Mouse (Mus musculus): ENCODE measurements around the gene Ankrd12. TPM values are rescaled to one million over a fixed set of nuclear protein-coding genes. Genes with fewer than 3 reads are reported as not detected.

The Ankrd12 gene
- total and polyA plus RNA-seq, 3 experiments, result 2.6 to 22.2 (median 18.7) TPM

DNA sequence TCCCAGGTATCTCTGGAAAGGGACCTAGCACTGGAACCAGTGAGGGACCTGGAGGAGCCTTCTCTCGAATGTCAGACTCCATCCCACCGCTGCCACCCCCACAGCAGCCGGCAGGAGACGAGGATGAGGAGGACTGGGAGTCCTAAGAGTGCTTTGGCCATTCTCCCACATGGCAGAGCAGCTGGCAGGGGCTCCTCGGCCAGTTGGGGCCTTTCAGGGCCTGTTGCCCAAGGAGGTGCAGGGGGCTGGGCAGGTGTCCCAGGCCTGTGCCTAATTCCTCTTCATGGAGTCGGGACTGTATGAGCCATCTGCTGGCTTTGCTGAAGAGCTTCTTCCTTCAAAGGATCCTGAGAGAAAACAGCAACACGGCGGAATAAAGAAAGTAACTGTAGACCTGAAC is 42.1 kb upstream of the Ankrd12 start:
- WGBS, result 83% methylated on average over 8 of the region's 8 CpGs
- TF ChIP-seq EP300 (IDR thresholded peaks at IDR 0.05; ENCODE audit: insufficient read depth, low read depth, low read length) (no peak), POLR2A (IDR thresholded peaks at IDR 0.05; ENCODE audit: insufficient read depth, low read depth, low read length) (no peak)
- H3K79me2 ChIP-seq (replicated peaks; ENCODE audit: control insufficient read depth, insufficient read depth, low read length), result no peaks in the 10 kb centered on the region
- DNase-seq, result no peak
- no peak overlapping the region for H3K9ac ChIP-seq (ENCODE audit: low read depth, low read length)
- no peaks in the 10 kb centered on the region; the same call in 1 of the 2 replicates for H3K4me1 ChIP-seq (ENCODE audit: control insufficient read depth, insufficient read depth, low read length)
- H3K4me3 ChIP-seq, result no peak overlapping the region
- no peaks in the 10 kb centered on the region for H3K27me3 ChIP-seq (ENCODE audit: control insufficient read depth, insufficient read depth, low read length)
- intact Hi-C loops (cut with DNase I), result no loop called here
- no peak overlapping the region for H3K27ac ChIP-seq
- H3K36me3 ChIP-seq (ENCODE audit: control insufficient read depth, insufficient read depth, low read length), result no peaks in the 10 kb centered on the region

DNA sequence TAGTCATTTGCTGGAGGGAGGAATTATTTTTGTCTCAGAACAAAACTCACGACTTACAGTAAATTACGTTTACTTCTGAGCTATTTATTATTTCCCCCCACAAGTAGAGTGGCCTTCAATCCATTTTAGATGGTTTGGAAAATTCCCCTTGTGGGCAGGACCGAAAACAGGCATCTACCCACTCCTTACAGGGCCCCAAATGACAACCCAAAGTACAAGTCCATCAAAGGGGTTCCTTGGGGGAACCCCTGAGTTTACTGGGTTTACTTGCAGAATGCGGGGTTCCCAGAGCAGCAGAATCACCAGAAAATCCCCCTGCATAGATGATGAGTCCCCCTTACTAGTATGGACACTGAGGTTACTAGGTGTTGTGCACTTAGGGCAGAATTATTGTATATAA is 35.3 kb upstream of the Ankrd12 start:
- Histone ChIP-seq H3K27me3 (ENCODE audit: control insufficient read depth, insufficient read depth, low read length) (no peaks in the 10 kb centered on the region), H3K79me2 (replicated peaks; ENCODE audit: control insufficient read depth, insufficient read depth, low read length) (0 out of 2 replicates have a peak, but pooled peaks cover 1% of the 10 kb centered on the region), H3K4me1 (ENCODE audit: control insufficient read depth, insufficient read depth, low read length) (peaks cover 6% of the 10 kb centered on the region), H3K36me3 (ENCODE audit: control insufficient read depth, insufficient read depth, low read length) (no peaks in the 10 kb centered on the region), H3K4me3 (peak overlapping the region; percentile 83), H3K27ac (peak overlapping the region; percentile 80; the same call in 1 of the 2 replicates), H3K9ac (ENCODE audit: low read depth, low read length) (peak overlapping the region; percentile 91)
- 20% methylated on average over 4 of the region's 4 CpGs for WGBS
- no peak for TF ChIP-seq POLR2A (IDR thresholded peaks at IDR 0.05; ENCODE audit: insufficient read depth, low read depth, low read length)
- no peak for TF ChIP-seq CTCF (IDR thresholded peaks at IDR 0.05)
- TF ChIP-seq EP300 (IDR thresholded peaks at IDR 0.05; ENCODE audit: insufficient read depth, low read depth, low read length), result no peak
- intact Hi-C loops (cut with DNase I), result no loop called here
- DNase-seq, result no peak

DNA sequence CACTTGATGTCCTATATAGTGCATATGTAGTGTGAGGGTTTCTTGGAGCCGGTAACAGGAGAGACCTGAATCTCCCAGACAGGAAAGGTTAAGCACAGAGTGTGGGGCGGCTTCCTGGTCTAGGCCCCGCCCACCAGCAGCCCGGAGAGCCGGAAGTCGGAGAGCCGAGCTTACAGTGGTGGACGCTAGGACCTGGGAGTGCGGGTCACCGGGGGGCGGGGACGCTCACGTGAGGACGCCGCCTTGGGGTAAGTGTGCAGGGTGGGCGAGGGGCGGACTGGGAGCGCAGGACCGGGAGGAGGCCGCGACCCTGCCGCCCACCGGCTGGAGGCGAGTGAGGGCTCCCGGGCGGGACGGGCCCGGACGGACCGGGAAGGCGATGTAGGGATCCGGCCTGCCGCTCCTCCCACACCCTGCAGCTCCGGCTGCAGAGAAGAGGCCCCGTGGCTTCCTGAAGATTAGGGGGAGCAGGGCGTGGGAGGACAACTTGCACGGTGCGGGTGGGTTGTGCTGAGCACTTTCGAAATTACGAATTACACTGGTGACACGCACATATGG is 34.6 kb upstream of the Ankrd12 start, which contains the start of gene Washc1:
Gene Washc1, plus strand, starts transcription at position 144 of the 558 bp plus-strand sequence.
- 0 out of 2 replicates have a peak, but pooled peaks cover 1% of the 10 kb centered on the region for H3K79me2 ChIP-seq (replicated peaks; ENCODE audit: control insufficient read depth, insufficient read depth, low read length)
- H3K27ac ChIP-seq, result peak within 1 kb of the TSS; percentile 80
- no peaks in the 10 kb centered on the region for H3K36me3 ChIP-seq (ENCODE audit: control insufficient read depth, insufficient read depth, low read length)
- TF ChIP-seq CTCF (IDR thresholded peaks at IDR 0.05), result peak; percentile 9; the same call in 1 of the 2 replicates
- TF ChIP-seq POLR2A (IDR thresholded peaks at IDR 0.05; ENCODE audit: insufficient read depth, low read depth, low read length), result peak; percentile 58
- 0 out of 2 replicates have a peak, but pooled peaks have one; percentile 28 for TF ChIP-seq EP300 (IDR thresholded peaks at IDR 0.05; ENCODE audit: insufficient read depth, low read depth, low read length)
- WGBS, result under 1% methylated on average over 41 of the region's 41 CpGs
- no peaks in the 10 kb centered on the region for H3K27me3 ChIP-seq (ENCODE audit: control insufficient read depth, insufficient read depth, low read length)
- H3K9ac ChIP-seq (ENCODE audit: low read depth, low read length), result peak within 1 kb of the TSS; percentile 91
- intact Hi-C loops (cut with DNase I), result no loop called here
- DNase-seq, result peak; percentile 91 to 92
- H3K4me3 ChIP-seq, result peak within 1 kb of the TSS; percentile 83
- peaks cover 6% of the 10 kb centered on the region for H3K4me1 ChIP-seq (ENCODE audit: control insufficient read depth, insufficient read depth, low read length)

DNA sequence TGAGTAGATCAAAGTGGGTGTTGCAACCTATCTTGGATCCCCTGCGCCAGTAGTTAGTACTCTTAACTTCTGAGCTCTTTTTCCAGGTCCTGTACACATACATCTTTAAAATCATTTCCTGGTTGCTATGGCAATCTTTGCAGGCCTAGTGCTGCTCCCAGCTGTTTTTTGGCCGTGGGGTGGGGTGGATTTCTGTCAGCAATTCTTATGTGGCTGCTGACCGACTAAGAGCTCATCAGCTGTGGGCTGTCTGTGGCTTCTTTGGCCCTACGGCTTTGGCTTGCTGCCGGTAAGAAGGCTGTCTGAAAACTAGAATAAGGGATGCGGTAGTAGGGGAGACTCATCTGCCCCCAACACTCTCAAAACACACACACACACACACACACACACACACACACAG is 33.9 kb upstream of the Ankrd12 start:
- DNase-seq, result peak in 1 of 2 experiments; percentile 28
- Histone ChIP-seq H3K4me3 (no peak overlapping the region; the same call in 1 of the 2 replicates), H3K79me2 (replicated peaks; ENCODE audit: control insufficient read depth, insufficient read depth, low read length) (0 out of 2 replicates have a peak, but pooled peaks cover 1% of the 10 kb centered on the region), H3K9ac (ENCODE audit: low read depth, low read length) (no peak overlapping the region), H3K27ac (no peak overlapping the region), H3K36me3 (ENCODE audit: control insufficient read depth, insufficient read depth, low read length) (no peaks in the 10 kb centered on the region), H3K4me1 (ENCODE audit: control insufficient read depth, insufficient read depth, low read length) (peaks cover 6% of the 10 kb centered on the region), H3K27me3 (ENCODE audit: control insufficient read depth, insufficient read depth, low read length) (no peaks in the 10 kb centered on the region)
- intact Hi-C loops (cut with DNase I), result no loop called here
- WGBS, result 31% methylated on average over 6 of the region's 6 CpGs
- TF ChIP-seq POLR2A (IDR thresholded peaks at IDR 0.05; ENCODE audit: insufficient read depth, low read depth, low read length) (no peak), EP300 (IDR thresholded peaks at IDR 0.05; ENCODE audit: insufficient read depth, low read depth, low read length) (no peak), CTCF (IDR thresholded peaks at IDR 0.05) (no peak)

DNA sequence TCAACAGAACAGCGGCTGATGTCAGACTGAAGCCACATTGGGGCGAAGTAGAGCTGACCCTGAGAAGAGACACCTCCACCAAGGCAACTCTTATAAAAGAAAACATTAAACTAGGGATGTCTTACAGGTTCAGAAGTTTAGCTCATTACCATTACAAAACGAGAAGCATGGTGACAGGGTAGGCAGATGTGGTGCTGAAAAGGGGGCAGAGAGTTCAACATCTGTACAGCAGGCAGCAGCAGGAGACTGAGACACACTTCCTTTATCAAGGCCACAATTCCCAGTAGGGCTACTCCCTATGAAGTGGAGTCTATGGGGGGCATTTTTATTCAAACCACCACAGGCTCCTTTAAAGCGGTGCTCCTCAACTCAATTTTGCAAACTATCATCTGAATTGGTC is 31.3 kb upstream of the Ankrd12 start:
- H3K79me2 ChIP-seq (replicated peaks; ENCODE audit: control insufficient read depth, insufficient read depth, low read length), result 0 out of 2 replicates have a peak, but pooled peaks cover 1% of the 10 kb centered on the region
- 78% methylated on average over 4 of the region's 4 CpGs for WGBS
- no peaks in the 10 kb centered on the region for H3K36me3 ChIP-seq (ENCODE audit: control insufficient read depth, insufficient read depth, low read length)
- no peak overlapping the region for H3K4me3 ChIP-seq
- TF ChIP-seq POLR2A (IDR thresholded peaks at IDR 0.05; ENCODE audit: insufficient read depth, low read depth, low read length) (no peak), EP300 (IDR thresholded peaks at IDR 0.05; ENCODE audit: insufficient read depth, low read depth, low read length) (no peak), CTCF (IDR thresholded peaks at IDR 0.05) (no peak)
- no peaks in the 10 kb centered on the region for H3K27me3 ChIP-seq (ENCODE audit: control insufficient read depth, insufficient read depth, low read length)
- H3K4me1 ChIP-seq (ENCODE audit: control insufficient read depth, insufficient read depth, low read length), result peaks cover 6% of the 10 kb centered on the region
- no peak overlapping the region for H3K9ac ChIP-seq (ENCODE audit: low read depth, low read length)
- DNase-seq, result no peak
- H3K27ac ChIP-seq, result no peak overlapping the region
- intact Hi-C loops (cut with DNase I), result loop anchor here (5.0 to 10.0 kb wide), 2 partner anchors 156 to 403 kb away; partner anchors contain the start of gene Twsg1

DNA sequence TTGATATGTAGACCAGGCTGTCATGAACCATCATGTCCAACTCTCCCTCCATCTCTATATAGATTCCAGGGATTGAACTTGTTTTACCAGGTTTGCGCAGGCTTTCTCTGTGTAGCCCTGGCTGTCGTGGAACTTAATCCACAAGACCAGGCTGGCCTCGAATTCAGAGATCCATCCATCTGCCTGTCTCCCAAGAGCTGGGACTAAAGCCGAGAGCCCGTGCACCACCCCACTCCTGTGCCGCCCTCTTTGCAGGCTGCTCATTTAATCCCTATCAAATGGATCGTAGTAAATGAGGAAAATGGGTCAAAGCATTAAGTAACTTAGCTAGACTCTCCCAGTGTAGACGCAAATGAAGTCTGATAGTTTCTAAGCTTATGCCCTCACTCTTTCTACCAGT is 30.6 kb upstream of the Ankrd12 start:
- intact Hi-C loops (cut with DNase I), result loop anchor here (1.0 to 10.0 kb wide), 4 partner anchors 46 to 403 kb away; partner anchors contain the start of gene Twsg1
- no peak for DNase-seq

More for the DNA sequence above, 30.6 kb upstream of the Ankrd12 start:
- Histone ChIP-seq H3K79me2 (replicated peaks; ENCODE audit: control insufficient read depth, insufficient read depth, low read length) (0 out of 2 replicates have a peak, but pooled peaks cover under 1% of the 10 kb centered on the region), H3K27me3 (ENCODE audit: control insufficient read depth, insufficient read depth, low read length) (no peaks in the 10 kb centered on the region), H3K4me1 (ENCODE audit: control insufficient read depth, insufficient read depth, low read length) (peaks cover 4% of the 10 kb centered on the region), H3K36me3 (ENCODE audit: control insufficient read depth, insufficient read depth, low read length) (no peaks in the 10 kb centered on the region), H3K9ac (ENCODE audit: low read depth, low read length) (no peak overlapping the region), H3K27ac (no peak overlapping the region), H3K4me3 (no peak overlapping the region)
- 62% methylated on average over 8 of the region's 8 CpGs for WGBS
- TF ChIP-seq CTCF (IDR thresholded peaks at IDR 0.05) (no peak), POLR2A (IDR thresholded peaks at IDR 0.05; ENCODE audit: insufficient read depth, low read depth, low read length) (no peak), EP300 (IDR thresholded peaks at IDR 0.05; ENCODE audit: insufficient read depth, low read depth, low read length) (no peak)

All from heart, adult 2 months (tissue).